Mouse (Mus musculus): ENCODE results near the gene Pabpn1.

Gene Pabpn1

DNA sequence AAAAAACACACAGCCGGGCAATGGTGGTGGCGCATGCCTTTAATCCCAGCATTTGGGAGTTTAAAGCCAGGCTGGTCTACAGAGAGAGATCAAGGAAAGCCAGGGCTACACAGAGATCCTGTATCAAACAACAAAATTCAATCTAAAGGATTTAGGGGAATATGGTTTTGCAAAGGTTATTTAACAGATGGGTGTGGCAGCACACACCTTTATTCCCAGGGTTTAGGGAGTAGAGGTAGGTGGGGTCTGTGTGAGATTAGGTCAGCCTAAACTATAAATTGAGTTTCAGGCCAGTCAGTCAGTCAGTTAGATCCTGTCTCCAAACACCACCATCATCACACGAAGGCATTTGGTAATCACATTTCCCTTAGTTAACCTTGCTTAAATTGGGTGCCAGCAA, at the start of gene Pabpn1:
Gene Pabpn1, plus strand, starts transcription at position 301 of the 400 bp plus-strand sequence.
- DNase-seq (ENCODE audit: low read depth, low spot score): no peak

DNA sequence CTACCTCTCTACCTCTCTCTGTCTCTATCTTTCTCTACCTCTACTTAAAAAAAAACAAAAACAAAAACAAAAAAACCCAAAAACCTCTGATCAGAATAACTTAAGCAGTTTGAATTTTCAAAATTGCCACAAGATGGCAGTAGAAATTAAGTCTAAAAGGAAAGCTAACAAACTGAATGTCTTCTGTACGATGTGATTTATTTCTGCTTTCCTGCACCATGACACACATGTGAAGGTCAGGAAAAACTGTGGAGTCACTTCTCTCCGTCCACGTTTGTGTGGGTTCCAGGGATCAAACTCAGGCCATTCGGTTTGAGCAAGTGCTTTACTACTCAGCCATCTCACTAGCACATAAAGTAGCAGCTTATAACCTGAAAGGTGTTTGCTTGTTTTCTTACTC, 48.8 kb upstream of the Pabpn1 start:
- DNase-seq (ENCODE audit: low read depth, low spot score): peak; percentile 66

DNA sequence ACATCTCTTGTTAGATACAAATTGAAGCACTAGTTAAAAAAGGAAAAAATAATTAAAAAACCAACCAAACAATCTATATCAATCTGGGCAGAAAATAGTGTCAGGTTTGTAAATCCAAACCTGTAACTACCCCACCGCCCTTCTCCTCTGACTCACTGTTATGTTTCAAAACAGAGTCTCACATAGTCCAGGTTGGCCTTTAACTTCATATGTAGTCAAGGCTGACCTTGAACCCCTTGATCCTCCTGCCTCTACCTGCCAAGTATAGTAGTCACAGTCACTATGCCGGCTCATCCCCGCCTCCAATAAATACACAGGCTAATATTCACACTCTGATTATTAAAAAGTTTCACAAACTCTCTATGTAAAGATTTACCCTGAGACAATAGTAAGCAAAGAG, 36.6 kb upstream of the Pabpn1 start:
- DNase-seq (ENCODE audit: low read depth, low spot score): no peak

DNA sequence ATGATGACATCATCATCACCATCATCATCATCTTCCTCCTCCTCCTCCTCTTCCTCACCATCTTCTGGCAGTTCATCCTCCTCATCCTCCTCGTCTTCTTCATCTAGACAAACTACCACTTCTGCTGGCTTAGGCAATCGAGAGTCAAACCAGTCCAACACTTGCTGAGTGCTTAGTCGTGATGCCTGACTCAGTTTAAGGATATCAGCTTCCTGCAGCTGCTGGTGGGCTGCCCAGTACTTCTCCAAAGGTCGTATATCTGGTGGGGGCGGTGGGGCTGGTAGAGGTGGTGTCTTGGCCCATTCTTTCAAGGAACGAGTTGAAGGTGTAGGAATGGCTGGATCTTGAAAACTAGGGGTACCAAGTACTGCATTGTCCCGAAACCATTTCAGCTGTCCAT, 35.6 kb upstream of the Pabpn1 start:
- DNase-seq (ENCODE audit: low read depth, low spot score): no peak

DNA sequence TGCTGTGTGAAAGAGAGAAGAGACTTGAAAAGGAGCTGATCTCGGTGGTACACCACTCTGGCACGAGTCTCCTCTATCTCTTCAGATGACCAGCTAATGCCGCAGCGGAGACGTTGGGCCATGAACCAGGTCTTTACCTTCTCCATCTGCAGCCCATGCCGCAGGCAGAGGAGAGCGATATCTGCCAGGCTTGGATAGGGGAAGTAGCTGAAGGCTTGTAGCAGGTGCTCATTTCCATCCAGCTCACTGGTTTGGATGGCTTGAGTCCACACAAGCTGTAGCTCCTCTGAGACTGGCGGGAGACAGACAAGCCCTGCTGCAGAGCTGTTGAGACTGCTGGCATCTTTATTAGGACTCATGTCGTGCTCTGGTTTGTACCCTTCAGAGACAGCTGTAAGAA, 34.4 kb upstream of the Pabpn1 start:
- no peak for DNase-seq (ENCODE audit: low read depth, low spot score)

DNA sequence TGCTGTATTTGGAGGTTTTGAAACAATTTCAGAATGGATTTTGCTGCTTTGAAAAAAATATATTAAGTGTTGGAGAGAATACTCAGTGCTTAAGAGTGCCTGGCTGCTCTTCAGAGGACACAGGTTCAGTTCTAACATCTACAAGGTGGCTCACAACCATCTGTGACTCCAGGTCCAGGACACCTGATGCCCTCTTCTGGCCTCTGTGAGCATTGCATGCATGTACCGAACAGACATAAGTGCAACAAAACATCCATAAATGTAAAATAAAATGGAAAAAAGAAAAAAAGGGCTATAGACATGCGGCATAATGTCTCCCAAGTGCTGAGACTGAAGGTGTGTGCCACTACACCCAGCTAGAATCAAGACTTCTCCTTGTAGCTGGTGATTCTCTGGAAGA, 31.8 kb upstream of the Pabpn1 start:
- DNase-seq (ENCODE audit: low read depth, low spot score): peak; percentile 52

DNA sequence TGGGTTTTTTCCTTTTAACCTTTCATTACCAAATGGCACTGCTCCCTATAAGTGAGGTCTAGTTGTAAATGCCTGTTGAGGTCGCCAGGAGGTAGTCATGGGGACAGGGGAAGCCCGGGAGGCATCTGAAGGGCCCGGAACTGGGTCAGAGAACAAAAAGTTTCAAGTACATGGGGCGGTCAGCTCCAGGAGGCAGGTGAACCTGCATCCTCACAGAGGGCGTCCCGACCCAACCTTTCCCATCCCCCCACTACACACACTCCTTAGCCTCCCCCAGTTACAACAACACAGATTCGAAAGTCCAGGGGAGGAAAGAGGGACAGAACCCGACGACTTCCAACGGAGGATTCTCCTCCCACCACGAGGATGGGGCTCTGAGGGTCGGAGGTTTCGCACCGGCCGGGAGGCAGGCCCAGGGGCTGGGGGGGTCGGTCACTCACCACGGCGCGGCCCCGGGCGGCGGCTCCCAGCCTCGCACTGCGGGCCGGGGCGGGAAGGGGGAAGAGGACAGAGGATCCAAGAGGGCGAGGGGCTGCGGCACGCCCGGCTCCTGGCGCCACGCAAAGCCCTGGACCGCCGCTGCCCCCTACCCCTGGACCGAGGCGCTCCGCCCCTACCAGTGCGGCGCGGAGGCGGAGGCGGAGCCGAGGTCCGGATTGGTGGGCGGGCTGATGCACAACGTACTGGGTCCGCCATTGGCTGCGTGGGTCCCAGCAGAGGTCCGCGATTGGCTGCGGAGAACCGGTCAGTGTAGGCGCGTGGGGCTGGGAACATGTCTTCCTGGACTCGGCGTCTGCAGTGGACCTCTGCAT, 28.6 kb upstream of the Pabpn1 start:
- DNase-seq (ENCODE audit: low read depth, low spot score): peak; percentile 94

DNA sequence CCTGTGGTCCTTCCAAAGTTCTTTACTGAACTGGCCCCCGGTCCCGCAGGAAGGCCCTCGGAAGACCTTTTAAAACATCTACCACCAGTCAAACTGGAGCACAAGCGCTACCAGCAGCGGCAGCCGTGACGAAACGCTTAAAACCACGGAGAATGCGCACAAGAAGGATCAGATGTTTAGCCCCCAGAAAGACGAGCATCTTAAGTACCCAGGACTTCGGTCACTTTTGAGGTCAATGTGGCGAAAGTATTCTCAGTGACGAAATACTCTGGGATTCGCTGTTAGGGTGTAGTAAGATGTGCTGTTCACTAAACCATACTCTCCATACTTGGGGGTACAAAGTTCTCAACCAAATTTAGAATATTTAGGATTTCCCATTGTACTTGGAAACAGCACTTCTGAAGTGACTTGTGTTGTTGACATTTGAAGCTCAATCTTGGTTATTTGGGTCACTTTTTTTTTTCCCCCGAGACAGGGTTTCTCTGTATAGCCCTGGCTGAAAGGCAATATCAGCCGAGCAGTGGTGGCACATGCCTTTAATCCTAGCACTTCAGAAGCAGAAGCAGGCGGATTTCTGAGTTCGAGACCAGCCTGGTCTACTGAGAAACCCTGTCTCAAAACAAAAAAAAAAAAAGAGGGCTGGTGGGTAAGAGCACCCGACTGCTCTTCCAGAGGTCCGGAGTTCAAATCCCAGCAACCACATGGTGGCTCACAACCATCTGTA, 27.8 kb upstream of the Pabpn1 start:
- no peak for DNase-seq (ENCODE audit: low read depth, low spot score)

DNA sequence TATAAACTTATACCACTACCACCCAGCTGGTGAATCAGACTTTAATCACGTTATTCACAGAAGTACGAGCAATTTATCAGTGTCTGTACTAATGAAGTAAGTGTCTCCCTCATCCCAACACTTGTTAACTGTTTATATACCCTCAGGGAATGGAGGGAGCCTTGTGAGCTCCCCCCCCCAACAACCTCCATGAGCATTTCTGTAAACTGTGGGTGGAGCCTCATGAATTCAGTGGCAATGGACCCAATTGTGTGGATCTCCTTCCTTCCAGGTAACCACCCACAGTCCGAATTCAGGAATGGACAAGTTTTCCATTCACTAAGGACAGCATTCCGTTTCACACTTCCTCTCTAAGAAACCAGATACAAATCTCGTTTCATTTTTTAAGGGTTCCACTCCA, 26.7 kb upstream of the Pabpn1 start:
- DNase-seq (ENCODE audit: low read depth, low spot score): no peak

DNA sequence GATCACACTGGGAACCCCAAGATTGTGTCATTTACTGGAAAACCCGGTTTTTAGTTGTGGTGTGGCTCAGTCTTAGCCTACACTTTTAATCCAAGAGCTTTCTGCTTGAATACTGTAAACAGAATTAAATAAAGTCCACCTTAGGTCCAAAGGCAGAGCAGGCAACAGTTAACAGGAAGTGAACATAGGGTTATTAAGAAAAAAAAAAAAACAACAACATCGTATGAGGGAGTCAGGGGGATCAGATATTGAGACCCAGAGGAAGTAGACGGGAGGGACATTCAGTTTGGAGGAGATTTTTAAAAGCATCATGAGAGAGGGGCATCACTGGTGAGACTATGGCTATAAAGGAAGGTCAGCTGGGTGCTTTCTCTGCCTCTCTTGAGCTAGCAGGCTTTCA, 26.0 kb upstream of the Pabpn1 start:
- no peak for DNase-seq (ENCODE audit: low read depth, low spot score)

DNA sequence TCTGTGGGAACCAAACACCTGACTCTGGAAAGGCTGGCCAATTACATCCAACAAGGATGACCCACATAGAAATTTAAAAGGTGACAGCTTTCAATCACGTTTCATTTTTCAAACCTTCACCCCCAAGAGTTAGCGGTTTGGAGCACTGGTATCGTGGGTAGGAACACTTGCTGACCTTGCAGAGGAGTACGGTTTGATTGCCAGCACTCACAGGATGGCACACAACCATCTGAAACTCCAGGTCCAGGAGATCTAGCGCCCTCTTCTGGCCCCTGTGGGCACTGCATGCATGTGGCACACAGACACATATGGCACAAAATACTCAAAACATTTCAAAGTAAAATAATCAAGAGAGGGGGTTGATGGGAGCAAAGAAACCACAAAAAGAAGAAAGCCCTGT, 25.4 kb upstream of the Pabpn1 start:
- DNase-seq (ENCODE audit: low read depth, low spot score): no peak

DNA sequence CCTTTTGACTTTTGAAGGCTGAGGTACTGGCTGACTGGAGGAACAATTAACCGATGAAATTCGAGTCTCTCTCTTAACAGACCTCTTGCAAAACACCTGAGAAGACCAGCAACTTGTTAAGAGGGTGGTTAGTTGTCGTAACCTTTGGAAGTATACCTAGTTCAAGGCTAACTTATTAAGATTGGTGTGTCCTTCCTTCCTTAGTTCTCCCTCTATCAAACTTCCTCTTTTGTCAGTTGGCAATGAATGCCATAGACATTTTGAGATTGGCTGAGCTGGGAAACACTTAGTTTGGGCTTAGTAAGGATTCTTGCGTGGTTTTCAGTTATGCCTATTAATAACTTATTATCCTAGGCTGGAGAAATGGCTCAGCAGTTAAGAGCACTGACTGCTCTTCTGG, 24.3 kb upstream of the Pabpn1 start:
- no peak for DNase-seq (ENCODE audit: low read depth, low spot score)

DNA sequence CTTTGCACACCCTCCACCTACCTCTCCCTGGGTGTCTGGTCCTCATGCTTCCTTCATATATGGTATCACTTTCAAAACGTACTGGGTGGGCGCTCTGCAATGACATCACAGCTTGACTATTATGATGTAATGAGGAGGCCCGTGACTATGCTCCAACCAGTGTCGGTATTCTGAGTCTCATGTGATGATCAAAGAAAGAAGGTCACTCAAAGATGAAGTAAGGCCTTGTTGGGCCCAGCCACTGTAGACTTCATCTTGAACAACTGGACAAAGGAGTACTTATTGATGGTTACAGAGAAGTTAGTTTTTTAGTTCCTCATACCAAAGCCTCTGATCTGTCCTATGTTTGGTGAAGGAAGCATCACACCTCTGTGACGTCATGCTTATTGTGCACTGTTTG, 21.4 kb upstream of the Pabpn1 start, which contains the start of gene Homez:
Gene Homez, minus strand, starts transcription at position 101 of the 400 bp plus-strand sequence.
- no peak for DNase-seq (ENCODE audit: low read depth, low spot score)

DNA sequence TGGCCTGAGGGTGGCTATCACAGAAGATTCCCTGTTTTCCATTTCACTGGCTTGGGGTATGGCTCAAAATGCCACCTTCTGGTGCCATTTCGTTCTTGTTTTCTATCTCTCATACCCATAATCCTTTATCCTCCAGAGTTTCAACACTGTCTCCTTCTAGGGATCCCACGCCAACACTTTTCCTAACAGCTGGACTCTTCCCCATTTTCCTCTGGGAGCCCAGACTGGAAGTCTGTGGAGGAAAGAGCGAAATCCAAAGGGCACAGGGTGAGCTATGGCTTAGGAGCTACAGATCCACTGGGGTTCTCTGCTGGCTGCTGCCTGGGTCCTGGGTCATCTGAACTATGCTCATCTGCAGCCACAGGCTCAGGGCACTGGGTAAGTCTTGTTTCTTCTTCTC, 18.1 kb upstream of the Pabpn1 start:
- DNase-seq (ENCODE audit: low read depth, low spot score): no peak

DNA sequence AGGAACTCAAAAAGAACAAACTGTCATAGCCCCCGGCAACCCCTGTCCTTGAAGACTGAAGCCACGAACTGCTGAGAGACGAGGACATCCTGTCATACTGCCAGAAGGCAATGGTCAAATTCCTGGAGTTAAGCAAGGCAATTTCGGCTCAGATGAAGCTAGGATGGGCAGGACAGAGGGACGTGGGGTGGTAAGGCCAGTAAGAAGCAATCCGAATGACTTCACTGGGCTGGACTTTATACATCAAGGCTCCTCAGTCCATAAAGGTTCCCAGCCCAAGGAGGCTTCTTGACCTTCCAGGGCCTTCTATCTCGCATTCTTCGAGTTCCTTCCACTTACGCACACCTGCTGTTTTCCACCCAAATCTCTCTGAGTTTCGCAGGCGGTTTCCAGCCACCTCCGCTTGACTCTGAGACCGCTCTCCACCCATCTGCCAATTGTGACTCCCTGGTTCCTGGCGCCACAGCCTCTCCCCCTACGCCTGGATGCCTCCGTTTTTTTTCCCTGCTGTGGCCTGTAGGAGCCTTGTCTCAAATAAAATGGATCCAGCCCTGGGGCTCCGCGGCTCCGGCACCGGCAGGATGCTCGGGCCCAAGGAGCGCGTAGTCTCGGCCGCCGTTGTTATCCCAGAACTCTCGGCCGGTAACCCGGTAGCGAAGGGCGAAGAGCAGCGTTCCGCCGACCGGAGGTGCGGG, 16.3 kb upstream of the Pabpn1 start:
- DNase-seq (ENCODE audit: low read depth, low spot score): no peak

DNA sequence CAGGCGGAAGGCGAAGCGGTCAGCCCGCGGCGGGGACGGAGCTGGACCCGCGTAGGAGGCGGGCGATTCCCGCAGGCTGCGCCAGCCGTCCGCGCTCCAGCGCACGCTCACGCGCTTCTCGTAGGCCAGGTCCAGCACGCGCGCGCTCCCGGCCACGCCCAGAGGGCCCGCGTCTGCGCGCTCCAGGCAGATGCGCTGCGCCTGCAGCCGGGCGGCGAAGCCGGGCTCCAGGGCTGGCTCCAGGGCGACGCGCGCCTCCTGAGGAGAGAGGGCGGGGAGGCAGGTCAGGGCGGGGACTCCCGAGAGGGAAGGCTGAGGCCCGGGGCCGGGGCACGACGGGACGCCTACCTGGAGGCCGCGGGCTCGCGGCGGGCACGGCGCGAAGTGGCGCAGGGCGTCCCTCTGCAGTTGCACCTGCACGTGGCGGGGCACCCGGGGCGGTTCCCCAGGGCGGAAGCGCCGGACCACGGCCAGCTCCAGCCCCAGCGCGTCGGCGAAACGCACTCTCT, 15.7 kb upstream of the Pabpn1 start:
- peak; percentile 93 for DNase-seq (ENCODE audit: low read depth, low spot score)

DNA sequence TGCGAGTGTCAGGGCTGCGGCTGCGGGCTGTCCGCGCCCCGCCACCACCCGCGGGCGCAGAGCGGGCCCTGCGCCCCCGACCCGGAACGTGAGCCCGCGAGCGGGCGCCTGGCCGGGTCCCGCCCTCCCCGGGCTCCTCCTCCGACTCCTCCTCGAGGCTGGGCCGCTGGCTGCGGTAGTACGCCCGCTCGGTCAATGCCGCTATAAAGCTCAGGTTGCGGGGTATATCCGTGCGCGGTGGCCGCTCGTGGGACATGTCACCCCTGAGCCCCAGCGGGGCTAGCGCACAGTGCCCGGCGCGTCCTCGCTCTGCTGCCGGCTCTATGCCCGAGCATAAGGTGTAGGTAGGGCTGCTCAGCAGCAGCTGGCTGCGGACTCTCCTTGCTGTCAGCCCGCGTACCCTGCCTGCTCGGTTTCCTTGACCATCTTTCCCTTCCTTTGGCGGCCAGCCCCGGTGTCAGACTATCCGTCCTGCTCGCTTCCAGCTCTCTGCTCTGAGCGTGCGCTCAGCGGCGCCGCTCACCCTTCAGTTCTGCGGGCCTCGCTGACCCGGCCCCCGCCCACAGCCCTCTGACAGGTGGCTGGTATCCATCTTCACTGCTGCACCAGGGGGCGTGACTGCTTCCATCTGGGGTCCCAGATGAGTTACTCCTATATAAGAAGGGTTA, 15.1 kb upstream of the Pabpn1 start, which contains the start of gene Ppp1r3e:
Gene Ppp1r3e, minus strand, starts transcription at position 503 of the 668 bp plus-strand sequence.
- peak; percentile 61 for DNase-seq (ENCODE audit: low read depth, low spot score)

DNA sequence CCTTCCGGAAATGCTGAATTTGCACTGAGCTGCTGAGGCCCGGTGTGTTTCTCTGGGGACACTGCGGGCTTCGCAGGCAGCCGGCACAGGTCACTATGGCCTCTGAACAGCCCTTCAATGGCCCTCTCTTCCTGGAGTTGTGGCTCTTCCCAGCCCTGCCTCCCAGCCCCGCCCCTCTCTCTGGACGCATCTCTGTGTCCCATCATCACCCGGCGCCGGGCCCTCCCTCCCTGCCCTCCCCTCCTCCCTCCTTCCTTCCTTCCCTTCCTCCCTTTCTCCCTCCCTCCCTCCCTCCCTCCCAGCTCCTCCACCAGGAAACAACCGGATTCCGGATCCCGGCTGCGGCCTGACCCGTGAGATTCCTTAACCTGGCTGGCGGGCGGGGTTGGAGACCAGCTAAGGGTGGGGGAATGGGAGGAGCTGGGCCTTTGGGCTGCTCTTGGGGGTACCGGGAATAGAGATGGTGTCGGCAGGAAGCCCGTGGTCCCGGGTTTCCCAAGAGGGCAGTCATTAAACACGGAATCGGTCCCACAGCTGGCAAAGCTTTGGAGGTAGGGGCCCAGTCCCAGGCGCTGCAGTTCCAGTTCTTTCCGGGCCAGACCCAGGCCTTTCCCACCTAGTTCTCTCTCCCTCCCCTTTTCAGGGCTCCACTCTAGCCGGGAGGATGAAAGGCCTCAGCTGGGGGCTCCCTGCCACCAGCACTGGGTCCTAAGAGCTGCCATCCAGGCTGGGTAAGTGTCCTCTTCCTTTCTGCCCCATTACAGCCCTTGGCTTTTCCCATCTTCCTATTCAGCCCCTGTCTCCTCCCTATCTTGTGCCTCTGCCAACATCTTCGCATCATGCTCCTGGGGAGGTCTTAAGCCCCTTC, 8.9 kb upstream of the Pabpn1 start, which contains the start of the genes Bcl2l2 and Gm20521:
Gene Bcl2l2, plus strand, starts transcription at position 224 of the 868 bp plus-strand sequence.
Gene Gm20521, plus strand, starts transcription at position 288 of the 868 bp plus-strand sequence.
- DNase-seq (ENCODE audit: low read depth, low spot score): peak; percentile 91

DNA sequence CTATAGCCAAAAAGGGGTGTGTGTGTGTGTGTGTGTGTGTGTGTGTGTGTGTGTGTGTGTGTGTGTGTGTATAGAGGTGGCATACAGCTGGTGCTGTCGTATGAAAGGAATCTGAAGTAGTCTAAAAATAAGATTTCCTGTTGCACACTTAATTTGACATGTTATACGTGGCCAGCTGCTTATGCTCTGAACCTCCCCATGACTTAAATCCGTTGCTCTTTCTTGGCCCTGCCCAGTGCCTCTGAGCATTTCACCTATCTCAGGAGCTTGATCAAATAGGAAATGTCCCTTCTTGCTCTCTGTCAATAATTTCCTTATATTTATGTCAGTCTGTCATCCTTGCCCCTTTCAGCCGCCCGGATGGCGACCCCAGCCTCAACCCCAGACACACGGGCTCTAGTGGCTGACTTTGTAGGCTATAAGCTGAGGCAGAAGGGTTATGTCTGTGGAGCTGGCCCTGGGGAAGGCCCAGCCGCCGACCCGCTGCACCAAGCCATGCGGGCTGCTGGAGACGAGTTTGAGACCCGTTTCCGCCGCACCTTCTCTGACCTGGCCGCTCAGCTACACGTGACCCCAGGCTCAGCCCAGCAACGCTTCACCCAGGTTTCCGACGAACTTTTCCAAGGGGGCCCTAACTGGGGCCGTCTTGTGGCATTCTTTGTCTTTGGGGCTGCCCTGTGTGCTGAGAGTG, 8.1 kb upstream of the Pabpn1 start:
- no peak for DNase-seq (ENCODE audit: low read depth, low spot score)

DNA sequence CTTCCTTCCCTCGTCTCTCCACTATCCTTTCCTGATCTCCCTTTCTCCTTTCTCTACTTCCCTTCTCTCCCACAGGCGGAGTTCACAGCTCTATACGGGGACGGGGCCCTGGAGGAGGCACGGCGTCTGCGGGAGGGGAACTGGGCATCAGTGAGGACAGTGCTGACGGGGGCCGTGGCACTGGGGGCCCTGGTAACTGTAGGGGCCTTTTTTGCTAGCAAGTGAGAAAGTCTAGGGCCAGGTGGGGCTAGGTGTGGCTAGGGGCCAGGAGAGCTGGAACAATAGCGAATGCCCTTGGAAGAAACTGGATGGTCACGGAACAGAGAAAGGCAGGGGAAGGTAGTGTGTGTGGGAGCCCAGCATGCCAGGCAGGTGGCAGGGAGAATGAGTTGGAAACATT, 7.0 kb upstream of the Pabpn1 start:
- no peak for DNase-seq (ENCODE audit: low read depth, low spot score)
